Mouse (Mus musculus): ENCODE measurements at regions not wholly inside any gene's neighbourhood (a gene's known extent, or its start where the extent isn't known, plus 50 kb on each side); places are given as distances from the start of the nearest gene placed in this dataset.

- no peak for DNase-seq
Measured at GRCm38 (mm10) chr4:32074399-32075296, 110.8 kb downstream of the Map3k7 start.

GRCm38 (mm10) chr4:32076391-32076925, 112.6 kb downstream of the Map3k7 start:
- no peak for DNase-seq

GRCm38 (mm10) chr4:32083456-32083855, 119.6 kb downstream of the Map3k7 start:
- no peak for DNase-seq

- DNase-seq, result no peak
Measured at GRCm38 (mm10) chr4:32084250-32084869, 120.5 kb downstream of the Map3k7 start.

- DNase-seq, result no peak
Measured at GRCm38 (mm10) chr4:32085040-32085439, 121.1 kb downstream of the Map3k7 start.

- no peak for DNase-seq
Measured at GRCm38 (mm10) chr4:32091086-32091485, 127.2 kb downstream of the Map3k7 start.

GRCm38 (mm10) chr4:32092320-32093041, 128.6 kb downstream of the Map3k7 start:
- DNase-seq, result no peak

- DNase-seq, result no peak
Measured at GRCm38 (mm10) chr4:32098233-32098632, 134.3 kb downstream of the Map3k7 start.

- DNase-seq, result no peak
Measured at GRCm38 (mm10) chr4:32101002-32101401, 137.1 kb downstream of the Map3k7 start.

- DNase-seq, result no peak
Measured at GRCm38 (mm10) chr4:32106664-32107171, 131.9 kb upstream of the Bach2 start.

GRCm38 (mm10) chr4:32122320-32122719, 116.3 kb upstream of the Bach2 start:
- no peak for DNase-seq

GRCm38 (mm10) chr4:32126828-32127227, 111.8 kb upstream of the Bach2 start:
- DNase-seq, result no peak

- no peak for DNase-seq
Measured at GRCm38 (mm10) chr4:32130594-32130993, 108.0 kb upstream of the Bach2 start.

GRCm38 (mm10) chr4:32131819-32132218, 106.8 kb upstream of the Bach2 start:
- DNase-seq, result no peak

GRCm38 (mm10) chr4:32136151-32136550, 102.5 kb upstream of the Bach2 start:
- DNase-seq, result no peak

GRCm38 (mm10) chr4:32137243-32137642, 101.4 kb upstream of the Bach2 start:
- DNase-seq, result no peak

- DNase-seq, result no peak
Measured at GRCm38 (mm10) chr4:32137966-32138365, 100.6 kb upstream of the Bach2 start.

GRCm38 (mm10) chr4:32139586-32139985, 99.0 kb upstream of the Bach2 start:
- DNase-seq, result no peak

- DNase-seq, result no peak
Measured at GRCm38 (mm10) chr4:32140068-32140467, 98.5 kb upstream of the Bach2 start.

GRCm38 (mm10) chr4:32142198-32142597, 96.4 kb upstream of the Bach2 start:
- DNase-seq, result no peak

- DNase-seq, result no peak
Measured at GRCm38 (mm10) chr4:32147146-32147545, 91.5 kb upstream of the Bach2 start.

- peak in 1 of 2 experiments; percentile 47 for DNase-seq
Measured at GRCm38 (mm10) chr4:32148597-32148996, 90.0 kb upstream of the Bach2 start.

GRCm38 (mm10) chr4:32149171-32149570, 89.4 kb upstream of the Bach2 start:
- DNase-seq, result peak; percentile 67 to 75
